Mouse (Mus musculus): ENCODE data around the gene 1700016D06Rik. TPM values are rescaled to one million over a fixed set of nuclear protein-coding genes. Genes with fewer than 3 reads are reported as not detected.
A peak's percentile ranks its signal among the peaks of the same experiment; 100 is the strongest.

Gene 1700016D06Rik
- polyA plus RNA-seq, 2 experiments, result not detected

DNA sequence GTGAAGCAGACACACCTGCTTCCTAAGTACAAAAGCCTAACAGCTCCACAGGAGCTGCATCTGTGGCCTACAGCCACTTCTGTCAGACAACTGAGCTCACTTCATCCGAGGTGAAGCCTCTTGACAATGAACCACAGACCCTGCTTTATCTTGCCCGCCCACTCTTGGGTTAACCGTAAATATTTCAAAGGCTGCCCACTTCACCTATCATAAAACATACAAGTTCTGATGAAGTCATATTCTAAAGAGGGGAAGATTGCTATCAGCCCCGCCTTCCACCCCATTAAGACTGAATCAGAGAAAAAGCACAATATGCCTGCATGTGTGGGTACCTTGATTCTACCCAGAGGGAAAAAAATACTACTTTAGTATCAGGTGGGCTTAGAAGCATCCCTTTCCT is 75.8 kb downstream of the 1700016D06Rik start:
- 50% methylated on average over 4 of the region's 4 CpGs for WGBS (ENCODE audit: insufficient replicate concordance)
- DNase-seq (ENCODE audit: low read depth in 3 of 3, low spot score in 3 of 3), result no peak
- no peak for TF ChIP-seq CTCF (IDR thresholded peaks at IDR 0.05; ENCODE audit: low read depth)
- no peak for TF ChIP-seq EP300 (IDR thresholded peaks at IDR 0.05; ENCODE audit: low read depth)

GRCm38 (mm10) chr8:11619091-11619490 is 81.8 kb downstream of the 1700016D06Rik start:
- Histone ChIP-seq H3K4me2 (ENCODE audit: low read depth) (no peak overlapping the region), H3K27ac (no peak overlapping the region), H3K4me3 (ENCODE audit: insufficient read depth in 1 of 2, low read depth in 2 of 2, low read length in 2 of 2) (no peak overlapping the region), H3K9ac (replicated peaks) (no peak overlapping the region), H3K9me3 (ENCODE audit: control insufficient read depth, low read length) (no peaks in the 10 kb centered on the region), H3K4me1 (replicated peaks; ENCODE audit: control insufficient read depth in 2 of 2, insufficient read depth in 2 of 2, low read length in 1 of 2) (no peaks in the 10 kb centered on the region), H3K27me3 (ENCODE audit: control insufficient read depth, insufficient read depth, low read length) (no peaks in the 10 kb centered on the region), H3K36me3 (replicated peaks; ENCODE audit: control insufficient read depth, insufficient read depth, low read depth) (peaks cover 44% of the 10 kb centered on the region)
- 73% methylated on average over 3 of the region's 3 CpGs for WGBS (ENCODE audit: insufficient replicate concordance)
- TF ChIP-seq CTCF (IDR thresholded peaks at IDR 0.05; ENCODE audit: low read depth) (no peak), EP300 (IDR thresholded peaks at IDR 0.05; ENCODE audit: low read depth) (no peak)
- no peak for ATAC-seq (ENCODE audit: insufficient read depth)
- no peak for DNase-seq (ENCODE audit: low read depth in 3 of 3, low spot score in 3 of 3)

More for the DNA sequence above, 75.8 kb downstream of the 1700016D06Rik start:
- Histone ChIP-seq H3K27me3 (ENCODE audit: control insufficient read depth, insufficient read depth, low read length) (no peaks in the 10 kb centered on the region), H3K4me1 (replicated peaks; ENCODE audit: control insufficient read depth in 2 of 2, insufficient read depth in 2 of 2, low read length in 1 of 2) (no peaks in the 10 kb centered on the region), H3K27ac (no peak overlapping the region), H3K9me3 (ENCODE audit: control insufficient read depth, low read length) (no peaks in the 10 kb centered on the region), H3K4me3 (ENCODE audit: insufficient read depth in 1 of 2, low read depth in 2 of 2, low read length in 2 of 2) (no peak overlapping the region), H3K4me2 (ENCODE audit: low read depth) (no peak overlapping the region), H3K36me3 (replicated peaks; ENCODE audit: control insufficient read depth, insufficient read depth, low read depth) (peaks cover 37% of the 10 kb centered on the region), H3K9ac (replicated peaks) (no peak overlapping the region)
- ATAC-seq (ENCODE audit: insufficient read depth), result no peak

GRCm38 (mm10) chr8:11618063-11618462 is 82.8 kb downstream of the 1700016D06Rik start:
- Histone ChIP-seq H3K27me3 (ENCODE audit: control insufficient read depth, insufficient read depth, low read length) (no peaks in the 10 kb centered on the region), H3K4me2 (ENCODE audit: low read depth) (no peak overlapping the region), H3K27ac (no peak overlapping the region), H3K9ac (replicated peaks) (no peak overlapping the region), H3K36me3 (replicated peaks; ENCODE audit: control insufficient read depth, insufficient read depth, low read depth) (peaks cover 41% of the 10 kb centered on the region), H3K4me3 (ENCODE audit: insufficient read depth in 1 of 2, low read depth in 2 of 2, low read length in 2 of 2) (no peak overlapping the region), H3K9me3 (ENCODE audit: control insufficient read depth, low read length) (no peaks in the 10 kb centered on the region), H3K4me1 (replicated peaks; ENCODE audit: control insufficient read depth in 2 of 2, insufficient read depth in 2 of 2, low read length in 1 of 2) (no peaks in the 10 kb centered on the region)
- whole genome bisulfite sequencing (ENCODE audit: insufficient replicate concordance), result 75% methylated on average over 2 of the region's 2 CpGs
- TF ChIP-seq EP300 (IDR thresholded peaks at IDR 0.05; ENCODE audit: low read depth) (no peak), CTCF (IDR thresholded peaks at IDR 0.05; ENCODE audit: low read depth) (no peak)
- ATAC-seq (ENCODE audit: insufficient read depth), result no peak
- no peak for DNase-seq (ENCODE audit: low read depth in 3 of 3, low spot score in 3 of 3)

- H3K4me1 ChIP-seq (replicated peaks; ENCODE audit: control insufficient read depth in 2 of 2, insufficient read depth in 2 of 2, low read length in 1 of 2), result no peaks in the 10 kb centered on the region
- DNase-seq (ENCODE audit: low read depth in 3 of 3, low spot score in 3 of 3) (no peak), ATAC-seq (ENCODE audit: insufficient read depth) (no peak)
- TF ChIP-seq EP300 (IDR thresholded peaks at IDR 0.05; ENCODE audit: low read depth), result no peak
- TF ChIP-seq CTCF (IDR thresholded peaks at IDR 0.05; ENCODE audit: low read depth), result peak; percentile 86
- no peak overlapping the region for H3K4me3 ChIP-seq (ENCODE audit: insufficient read depth in 1 of 2, low read depth in 2 of 2, low read length in 2 of 2)
- H3K9me3 ChIP-seq (ENCODE audit: control insufficient read depth, low read length), result no peaks in the 10 kb centered on the region
- H3K4me2 ChIP-seq (ENCODE audit: low read depth), result no peak overlapping the region
- H3K27me3 ChIP-seq (ENCODE audit: control insufficient read depth, insufficient read depth, low read length), result no peaks in the 10 kb centered on the region
- WGBS (ENCODE audit: insufficient replicate concordance), result 17% methylated on average over 1 of the region's 1 CpGs
- peaks cover 50% of the 10 kb centered on the region for H3K36me3 ChIP-seq (replicated peaks; ENCODE audit: control insufficient read depth, insufficient read depth, low read depth)
- no peak overlapping the region for H3K9ac ChIP-seq (replicated peaks)
- no peak overlapping the region for H3K27ac ChIP-seq
These were observed 84.6 kb downstream of the 1700016D06Rik start for GRCm38 (mm10) chr8:11616294-11616693.

DNA sequence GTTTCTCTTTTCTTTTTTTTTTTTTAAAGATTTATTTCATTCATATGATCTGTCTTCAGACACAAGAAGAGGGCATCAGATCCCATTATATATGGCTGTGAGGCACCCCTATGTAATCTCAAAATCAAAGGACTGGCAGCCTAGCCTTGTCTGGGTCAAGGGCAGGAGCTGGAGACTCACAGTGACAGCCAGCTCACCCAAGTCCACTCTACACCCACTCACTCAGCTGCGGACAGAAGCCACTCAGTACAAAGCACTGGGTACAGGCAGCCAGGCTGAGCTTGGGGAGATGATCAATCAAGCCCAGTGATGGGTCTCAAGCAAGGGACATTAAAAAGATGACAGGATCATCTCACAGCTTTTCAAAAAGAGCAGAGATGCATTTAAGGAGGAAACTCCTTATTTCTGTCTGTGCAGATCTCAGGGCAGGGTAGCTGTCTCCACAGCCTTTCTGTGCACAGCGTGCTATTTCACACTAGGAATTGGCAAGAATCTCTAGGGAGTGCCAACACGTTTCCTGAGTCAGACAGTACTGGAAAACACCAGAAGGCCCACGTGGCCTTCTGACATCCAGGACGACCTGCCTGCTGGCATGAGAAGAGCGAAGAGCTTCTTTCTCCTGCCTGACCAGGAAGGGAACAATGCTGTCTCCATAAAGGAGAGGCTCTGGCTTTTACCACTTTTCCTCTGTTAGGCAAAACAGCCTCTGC is 86.6 kb downstream of the 1700016D06Rik start:
- H3K4me3 ChIP-seq (ENCODE audit: insufficient read depth in 1 of 2, low read depth in 2 of 2, low read length in 2 of 2), result no peak overlapping the region
- ATAC-seq (ENCODE audit: insufficient read depth) (no peak), DNase-seq (ENCODE audit: low read depth in 3 of 3, low spot score in 3 of 3) (no peak)
- H3K36me3 ChIP-seq (replicated peaks; ENCODE audit: control insufficient read depth, insufficient read depth, low read depth), result peaks cover 43% of the 10 kb centered on the region
- no peaks in the 10 kb centered on the region for H3K9me3 ChIP-seq (ENCODE audit: control insufficient read depth, low read length)
- 73% methylated on average over 6 of the region's 6 CpGs for WGBS (ENCODE audit: insufficient replicate concordance)
- no peak overlapping the region for H3K27ac ChIP-seq
- H3K27me3 ChIP-seq (ENCODE audit: control insufficient read depth, insufficient read depth, low read length), result no peaks in the 10 kb centered on the region
- no peaks in the 10 kb centered on the region for H3K4me1 ChIP-seq (replicated peaks; ENCODE audit: control insufficient read depth in 2 of 2, insufficient read depth in 2 of 2, low read length in 1 of 2)
- no peak overlapping the region for H3K9ac ChIP-seq (replicated peaks)
- no peak overlapping the region for H3K4me2 ChIP-seq (ENCODE audit: low read depth)
- no peak for TF ChIP-seq EP300 (IDR thresholded peaks at IDR 0.05; ENCODE audit: low read depth)
- TF ChIP-seq CTCF (IDR thresholded peaks at IDR 0.05; ENCODE audit: low read depth), result no peak
